Mouse (Mus musculus): ENCODE measurements at regions not wholly inside any gene's neighbourhood (a gene's known extent, or its start where the extent isn't known, plus 50 kb on each side); places are given as distances from the start of the nearest gene placed in this dataset.

GRCm38 (mm10) chr1:23602710-23603291, 158.8 kb upstream of the B3gat2 start:
- DNase-seq (ENCODE audit: low spot score): no peak

- DNase-seq (ENCODE audit: low spot score): no peak
These were observed 132.2 kb upstream of the B3gat2 start for GRCm38 (mm10) chr1:23629366-23629765.

DNA sequence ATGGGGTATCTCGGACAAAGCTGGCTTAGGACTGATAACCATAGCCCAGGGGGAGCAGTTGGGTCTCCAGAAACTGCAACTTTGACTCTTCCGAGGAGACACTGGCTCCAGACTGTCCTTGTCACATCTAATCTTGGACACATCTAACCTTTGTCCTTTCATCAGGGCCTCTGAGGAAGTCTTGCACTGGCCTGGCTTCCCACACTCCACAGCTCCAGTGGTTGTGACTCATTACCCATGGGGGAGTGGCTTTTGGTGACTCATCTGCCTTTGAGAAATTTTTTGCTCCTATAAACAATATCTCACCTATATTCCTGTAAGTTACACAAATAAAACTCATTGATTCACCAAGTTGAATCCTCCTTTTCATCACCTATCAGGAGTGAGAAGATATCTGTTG, 116.5 kb upstream of the B3gat2 start:
- DNase-seq (ENCODE audit: low spot score): no peak

- DNase-seq (ENCODE audit: low spot score): no peak
These were observed 112.6 kb upstream of the B3gat2 start for GRCm38 (mm10) chr1:23648875-23649506.

GRCm38 (mm10) chr1:23649886-23650285, 111.7 kb upstream of the B3gat2 start:
- no peak for DNase-seq (ENCODE audit: low spot score)

DNA sequence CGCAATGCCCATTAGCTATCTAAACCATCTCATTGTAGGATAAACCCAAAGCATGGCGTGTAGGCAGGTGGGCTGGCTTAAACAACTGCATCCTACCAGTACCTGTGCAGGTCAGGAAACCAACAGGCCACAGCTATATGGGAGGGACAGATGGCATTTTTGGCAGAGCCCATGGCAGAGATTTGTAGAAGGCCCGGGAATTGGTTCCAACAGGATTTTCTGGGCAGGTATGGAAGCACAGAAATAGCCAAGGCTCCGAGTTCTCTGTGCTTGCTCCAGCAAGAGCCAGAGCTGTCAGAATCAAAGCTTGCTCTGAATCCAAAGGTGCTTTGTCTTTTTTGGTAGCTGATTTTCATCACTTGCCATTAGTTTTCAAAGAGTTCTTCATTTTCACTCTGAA, 107.9 kb upstream of the B3gat2 start:
- DNase-seq (ENCODE audit: low spot score): no peak

DNA sequence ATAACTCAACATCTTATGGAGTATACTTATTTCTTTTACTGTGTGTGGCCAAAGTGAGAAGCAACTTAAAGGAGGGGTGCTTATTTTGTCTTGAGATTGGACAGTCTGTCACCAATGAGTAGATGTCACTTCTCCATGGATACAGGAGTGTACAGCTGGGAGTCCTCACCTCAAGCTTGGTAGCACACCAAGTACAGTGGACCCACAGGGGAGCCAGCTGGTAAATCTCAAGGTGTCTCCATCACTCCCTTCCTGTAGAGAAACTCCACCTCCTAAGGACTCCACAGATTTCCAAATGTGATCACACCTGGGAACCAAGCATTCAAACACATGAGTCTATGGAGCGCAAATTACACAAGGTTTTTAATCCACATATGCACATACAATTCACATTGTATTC, 105.8 kb upstream of the B3gat2 start:
- DNase-seq (ENCODE audit: low spot score): no peak

GRCm38 (mm10) chr1:23656302-23656701, 105.3 kb upstream of the B3gat2 start:
- DNase-seq (ENCODE audit: low spot score): no peak

GRCm38 (mm10) chr1:23656718-23657117, 104.8 kb upstream of the B3gat2 start:
- no peak for DNase-seq (ENCODE audit: low spot score)

DNA sequence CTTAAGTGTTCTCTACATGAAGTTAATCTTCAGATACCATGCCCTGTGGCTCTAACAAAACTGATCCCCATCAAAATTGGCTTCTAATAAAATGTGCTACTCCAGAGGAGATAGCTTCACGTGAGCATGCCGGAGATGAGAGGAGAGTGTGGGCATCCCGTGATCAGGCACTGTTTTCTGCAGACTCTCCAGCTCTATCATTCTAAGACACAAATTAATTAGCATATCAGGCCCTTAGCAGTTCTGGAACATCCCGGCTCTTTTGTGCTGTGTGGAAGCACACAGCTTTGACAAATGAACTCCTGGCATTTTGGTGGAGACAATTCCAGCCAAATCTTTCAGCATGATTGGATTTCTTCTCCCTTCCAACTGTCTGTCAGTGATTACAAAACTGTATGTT, 91.0 kb upstream of the B3gat2 start:
- DNase-seq (ENCODE audit: low spot score): no peak

DNA sequence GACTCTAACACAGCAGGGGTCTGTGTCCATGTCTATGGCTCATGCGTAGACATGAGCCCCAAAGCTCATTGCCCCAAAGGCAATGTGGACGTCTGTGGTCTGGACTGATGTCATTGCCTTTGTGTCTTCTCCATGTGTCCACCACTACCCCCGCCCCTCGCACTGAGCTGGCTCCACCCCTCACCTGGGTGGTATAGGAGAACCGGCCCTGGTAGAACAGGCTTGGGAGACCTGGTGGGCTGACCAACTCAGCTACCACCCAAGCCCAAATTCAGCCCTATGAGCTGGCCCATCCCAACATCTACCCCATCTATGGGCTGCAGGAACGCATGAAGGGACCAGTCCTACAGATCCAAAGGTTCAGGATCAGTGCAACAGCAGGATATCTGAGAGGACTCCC, 87.2 kb upstream of the B3gat2 start:
- DNase-seq (ENCODE audit: low spot score): no peak

DNA sequence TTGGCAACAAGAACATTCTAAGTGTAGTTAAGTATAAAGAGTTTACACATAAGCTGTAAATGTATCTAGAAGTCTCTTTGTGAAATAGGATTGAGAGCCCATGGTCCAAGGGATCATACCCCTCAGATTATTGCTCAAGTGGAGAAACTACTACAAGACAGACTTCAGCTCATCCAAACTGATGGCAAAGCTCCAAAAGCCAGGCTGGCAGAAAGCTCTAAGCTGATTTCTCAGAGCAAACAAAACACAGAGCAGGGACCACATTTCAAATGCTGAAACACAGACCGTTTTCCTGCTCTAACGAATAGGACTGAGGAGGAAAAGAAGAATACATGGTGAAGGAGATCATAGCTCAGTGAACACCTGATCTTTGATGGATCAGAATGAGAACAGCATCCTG, 85.3 kb upstream of the B3gat2 start:
- no peak for DNase-seq (ENCODE audit: low spot score)

- DNase-seq (ENCODE audit: low spot score): no peak
These were observed 72.2 kb upstream of the B3gat2 start for GRCm38 (mm10) chr1:23689398-23689797.

GRCm38 (mm10) chr1:23705489-23705888, 56.1 kb upstream of the B3gat2 start:
- peak; percentile 9 for DNase-seq (ENCODE audit: low spot score)

DNA sequence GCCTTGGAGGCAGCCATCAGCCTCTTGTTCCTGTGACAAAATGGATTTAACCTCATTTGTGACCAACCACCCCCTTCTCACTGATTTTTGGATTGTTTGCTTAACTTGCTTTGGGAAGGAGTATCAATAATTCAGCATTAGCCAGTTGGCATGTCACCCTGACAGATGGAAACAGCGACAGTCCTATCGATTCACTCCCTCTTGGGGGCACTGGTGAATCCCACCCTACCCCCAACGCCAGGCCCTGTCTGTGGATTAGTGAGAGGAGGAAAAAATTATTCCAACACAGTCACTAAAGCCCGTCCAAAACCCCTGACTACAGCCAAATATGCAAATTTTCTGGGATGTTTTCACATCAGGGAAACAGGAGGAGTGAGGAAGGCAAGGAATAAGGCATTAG, 55.1 kb upstream of the B3gat2 start:
- no peak for DNase-seq (ENCODE audit: low spot score)

Data from urinary bladder, postnatal 25 days (tissue).